Mouse (Mus musculus): ENCODE data around the gene Zmym4. TPM values are rescaled to one million over a fixed set of nuclear protein-coding genes. Genes with fewer than 3 reads are reported as not detected.

Zmym4 gene
- total RNA-seq, 2 experiments from 2014 or later: 53.6 to 55.4 TPM

- DNase-seq (ENCODE audit: low spot score in 2 of 2): no peak
These were observed 136.8 kb downstream of the Zmym4 start for GRCm38 (mm10) chr4:126831122-126831521.

- DNase-seq (ENCODE audit: low spot score in 2 of 2): no peak
These were observed 144.0 kb downstream of the Zmym4 start for GRCm38 (mm10) chr4:126823917-126824316.

- DNase-seq (ENCODE audit: low spot score in 2 of 2): no peak
These were observed 144.7 kb downstream of the Zmym4 start for GRCm38 (mm10) chr4:126822891-126823882.

GRCm38 (mm10) chr4:126814854-126815253 lies 153.1 kb downstream of the Zmym4 start:
- no peak for DNase-seq (ENCODE audit: low spot score in 2 of 2)

GRCm38 (mm10) chr4:126813212-126813611 lies 154.7 kb downstream of the Zmym4 start:
- DNase-seq (ENCODE audit: low spot score in 2 of 2): no peak

Other genes starting within 250 kb of the Zmym4 start
- not detected for gene Tfap2e, start 231.9 kb downstream of the Zmym4 start, total RNA-seq (2021)
- gene Ncdn, start 214.7 kb downstream of the Zmym4 start, total RNA-seq (2021): 100 to 1,000 TPM; 742 to 746 TPM
- gene AU040320, start 214.6 kb downstream of the Zmym4 start, total RNA-seq (2021): 10 to 100 TPM; 48.1 to 48.9 TPM
- gene Sfpq, start 53.2 kb upstream of the Zmym4 start, total RNA-seq (2021): 100 to 1,000 TPM; 341 to 376 TPM
- 10 to 100 TPM; 12.5 to 13.9 TPM for gene Zmym1, start 93.0 kb upstream of the Zmym4 start, total RNA-seq (2021)
- gene Zmym6, start 109.2 kb upstream of the Zmym4 start, total RNA-seq (2021): 10 to 100 TPM; 30.5 to 31.8 TPM
- 1 to 10 TPM; 3.0 to 3.7 TPM for gene Tmem35b, start 155.6 kb upstream of the Zmym4 start, total RNA-seq (2021)
- gene Dlgap3, start 201.1 kb upstream of the Zmym4 start, total RNA-seq (2021): 100 to 1,000 TPM; 218 to 228 TPM

Data from layer of hippocampus, postnatal 10 days (tissue).